Mouse (Mus musculus): ENCODE results near the gene Hyal3.
"Not testable (repeated sequence)": the region's sequence is repeated elsewhere in the genome, so short reads cannot be mapped to it uniquely, and the experiment has no call there.

Gene Hyal3

GRCm38 (mm10) chr9:107550491-107551116 is 30.0 kb upstream of the Hyal3 start:
- no peak for DNase-seq (ENCODE audit: low spot score)

GRCm38 (mm10) chr9:107551117-107551889 is 29.3 kb upstream of the Hyal3 start, which contains the start of gene Rassf1:
Gene Rassf1, plus strand, starts transcription at chr9:107551555.
- peak; percentile 64 for DNase-seq (ENCODE audit: low spot score)

GRCm38 (mm10) chr9:107551890-107552355 is 28.7 kb upstream of the Hyal3 start:
- no peak for DNase-seq (ENCODE audit: low spot score)

GRCm38 (mm10) chr9:107552690-107553393 is 27.8 kb upstream of the Hyal3 start:
- no peak for DNase-seq (ENCODE audit: low spot score)

GRCm38 (mm10) chr9:107553541-107554318 is 26.9 kb upstream of the Hyal3 start:
- DNase-seq (ENCODE audit: low spot score), result no peak

- DNase-seq (ENCODE audit: low spot score), result peak; percentile 94
Observed at GRCm38 (mm10) chr9:107554319-107554825, 26.2 kb upstream of the Hyal3 start.

GRCm38 (mm10) chr9:107555031-107555457 is 25.6 kb upstream of the Hyal3 start:
- DNase-seq (ENCODE audit: low spot score), result no peak

GRCm38 (mm10) chr9:107555701-107556100 is 24.9 kb upstream of the Hyal3 start:
- no peak for DNase-seq (ENCODE audit: low spot score)

- DNase-seq (ENCODE audit: low spot score), result no peak
Observed at GRCm38 (mm10) chr9:107556346-107556745, 24.3 kb upstream of the Hyal3 start.

GRCm38 (mm10) chr9:107563029-107563581 is 17.5 kb upstream of the Hyal3 start, which contains the start of gene Tusc2:
Gene Tusc2, plus strand, starts transcription at chr9:107563255.
- peak; percentile 80 for DNase-seq (ENCODE audit: low spot score)

- not testable (repeated sequence) for DNase-seq (ENCODE audit: low spot score)
Observed at GRCm38 (mm10) chr9:107565556-107565955, 15.1 kb upstream of the Hyal3 start.

GRCm38 (mm10) chr9:107566041-107566709 is 14.4 kb upstream of the Hyal3 start:
- peak; percentile 70 for DNase-seq (ENCODE audit: low spot score)

- no peak for DNase-seq (ENCODE audit: low spot score)
Observed at GRCm38 (mm10) chr9:107566855-107567254, 13.8 kb upstream of the Hyal3 start.

GRCm38 (mm10) chr9:107567702-107568319 is 12.8 kb upstream of the Hyal3 start, which contains the start of gene Hyal2:
Gene Hyal2, plus strand, starts transcription at chr9:107567945.
- DNase-seq (ENCODE audit: low spot score), result no peak

GRCm38 (mm10) chr9:107568331-107569261 is 12.0 kb upstream of the Hyal3 start:
- peak; percentile 88 for DNase-seq (ENCODE audit: low spot score)

- no peak for DNase-seq (ENCODE audit: low spot score)
Observed at GRCm38 (mm10) chr9:107569270-107569669, 11.3 kb upstream of the Hyal3 start.

GRCm38 (mm10) chr9:107570016-107570415 is 10.6 kb upstream of the Hyal3 start:
- DNase-seq (ENCODE audit: low spot score), result no peak

- DNase-seq (ENCODE audit: low spot score), result no peak
Observed at GRCm38 (mm10) chr9:107570845-107571244, 9.8 kb upstream of the Hyal3 start.
